Comparison of ENCODE assay signal across 9 mouse cellular contexts in the genomic region with DNA sequence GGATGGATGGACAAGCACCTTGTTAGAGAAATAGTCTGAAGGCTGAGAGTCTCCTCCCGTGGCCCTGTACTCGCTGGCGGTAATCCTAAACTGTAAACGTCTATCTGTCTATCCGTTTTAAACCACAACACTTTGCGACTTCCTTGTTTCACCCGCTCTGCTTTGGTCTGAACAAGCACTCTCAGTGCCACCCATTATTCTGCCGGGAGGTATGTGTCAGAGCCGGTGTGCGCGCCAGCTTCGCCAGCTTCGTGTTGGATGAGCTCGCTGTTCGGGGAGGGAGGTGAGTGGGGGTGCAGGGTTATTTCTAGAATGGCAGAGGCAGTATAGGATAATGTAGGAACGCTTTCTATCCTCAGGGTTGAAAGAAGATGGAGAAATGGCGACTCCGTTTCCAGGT. TPM values are rescaled to one million over a fixed set of nuclear protein-coding genes. Genes with fewer than 3 reads are reported as not detected.
DNase-seq lines count a peak whose midpoint lies in the region; ATAC-seq and TF ChIP-seq lines count a peak whose summit lies in the region.
"Had no signal": no experiment of that assay in that cellular context is flagged by ENCODE, and none has a peak within 500 bp of the region (broad histone marks: within the 10 kb centered on the region; RNA-seq: fewer than 3 reads in every experiment).

No protein-coding gene starts in this region.

- no peaks in the 10 kb centered on the region for H3K9me3 ChIP-seq in hindbrain, embryonic 11.5 days (ENCODE audit: control insufficient read depth, low read length)
- H3K9me3 ChIP-seq in hindbrain, postnatal 0 days (ENCODE audit: low read length): no peaks in the 10 kb centered on the region
- no peaks in the 10 kb centered on the region for H3K9me3 ChIP-seq in forebrain, embryonic 16.5 days (ENCODE audit: control insufficient read depth, low read length)
- no peaks in the 10 kb centered on the region for H3K9me3 ChIP-seq in intestine, postnatal 0 days (ENCODE audit: control insufficient read depth)
- H3K9me3 ChIP-seq: liver, embryonic 15.5 days had no signal

- H3ac ChIP-seq in myocyte (ENCODE audit: control insufficient read depth, insufficient read length): no peak overlapping the region

- 93% methylated on average over 18 of the region's 18 CpGs for WGBS in hindbrain, embryonic 11.5 days
- 80% methylated on average over 18 of the region's 18 CpGs for WGBS in hindbrain, postnatal 0 days
- 48% methylated on average over 18 of the region's 18 CpGs for WGBS in forebrain, embryonic 16.5 days
- WGBS in intestine, postnatal 0 days: 82% methylated on average over 18 of the region's 18 CpGs

- H3K36me3 ChIP-seq in hindbrain, embryonic 11.5 days (ENCODE audit: control insufficient read depth, insufficient read depth, low read length): no peaks in the 10 kb centered on the region
- no peaks in the 10 kb centered on the region for H3K36me3 ChIP-seq in hindbrain, postnatal 0 days (ENCODE audit: insufficient read depth, low read length)
- H3K36me3 ChIP-seq in forebrain, embryonic 16.5 days (ENCODE audit: control insufficient read depth, insufficient read depth): no peaks in the 10 kb centered on the region
- no peaks in the 10 kb centered on the region for H3K36me3 ChIP-seq in myocyte (ENCODE audit: control insufficient read depth, insufficient read depth)
- no peaks in the 10 kb centered on the region for H3K36me3 ChIP-seq in intestine, postnatal 0 days (ENCODE audit: control insufficient read depth, insufficient read depth)
- H3K36me3 ChIP-seq: liver, embryonic 15.5 days had no signal

- 0 out of 2 replicates have a peak, but pooled peaks cover 2% of the 10 kb centered on the region for H3K4me1 ChIP-seq in hindbrain, embryonic 11.5 days (replicated peaks; ENCODE audit: control insufficient read depth, insufficient read depth, low read length)
- no peaks in the 10 kb centered on the region for H3K4me1 ChIP-seq in hindbrain, postnatal 0 days (ENCODE audit: insufficient read depth, low read length)
- peaks cover 39% of the 10 kb centered on the region for H3K4me1 ChIP-seq in forebrain, embryonic 16.5 days (replicated peaks; ENCODE audit: control insufficient read depth, insufficient read depth, low read length)
- no peaks in the 10 kb centered on the region for H3K4me1 ChIP-seq in intestine, postnatal 0 days (replicated peaks; ENCODE audit: control insufficient read depth, insufficient read depth, low read length)
- H3K4me1 ChIP-seq: liver, embryonic 15.5 days had no signal

- peak; percentile 31; the same call in 1 of the 2 replicates for ATAC-seq in hindbrain, embryonic 11.5 days (ENCODE audit: low FRiP score)
- no peak for ATAC-seq in hindbrain, postnatal 0 days
- ATAC-seq in CD4-positive, CD25-positive, alpha-beta regulatory T cell, adult 4 months: peak; percentile 63
- peak; percentile 21 for ATAC-seq in forebrain, embryonic 16.5 days
- ATAC-seq in intestine, postnatal 0 days: no peak

- no peak overlapping the region for H3K4me3 ChIP-seq in hindbrain, embryonic 11.5 days (ENCODE audit: low read depth, low read length)
- no peak overlapping the region for H3K4me3 ChIP-seq in hindbrain, postnatal 0 days (ENCODE audit: low read length)
- no peak overlapping the region for H3K4me3 ChIP-seq in forebrain, embryonic 16.5 days (replicated peaks; ENCODE audit: low read length)
- H3K4me3 ChIP-seq in myocyte: no peak overlapping the region
- H3K4me3 ChIP-seq in intestine, postnatal 0 days (ENCODE audit: low read depth, low read length): no peak overlapping the region
- H3K4me3 ChIP-seq: liver, embryonic 15.5 days had no signal

- TF ChIP-seq POLR2A in myocyte (IDR thresholded peaks at IDR 0.05; ENCODE audit: insufficient read length, low read depth): no peak

- no peaks in the 10 kb centered on the region for H3K79me2 ChIP-seq in myocyte (ENCODE audit: control insufficient read depth, insufficient read depth)

- no peak overlapping the region for H3K4me2 ChIP-seq in hindbrain, embryonic 11.5 days (replicated peaks; ENCODE audit: low read depth, low read length)
- H3K4me2 ChIP-seq in hindbrain, postnatal 0 days (ENCODE audit: low read depth, low read length): no peak overlapping the region
- H3K4me2 ChIP-seq in forebrain, embryonic 16.5 days (ENCODE audit: low read length): no peak overlapping the region
- H3K4me2 ChIP-seq in myocyte (ENCODE audit: low read depth): peak overlapping the region; percentile 58
- H3K4me2 ChIP-seq in intestine, postnatal 0 days (replicated peaks; ENCODE audit: low read depth): no peak overlapping the region
- H3K4me2 ChIP-seq: liver, embryonic 15.5 days had no signal

- H3K27ac ChIP-seq in hindbrain, embryonic 11.5 days (ENCODE audit: low read depth, low read length): no peak overlapping the region
- H3K27ac ChIP-seq in hindbrain, postnatal 0 days: no peak overlapping the region
- H3K27ac ChIP-seq in forebrain, embryonic 16.5 days (ENCODE audit: low read length): peak overlapping the region; percentile 86
- no peak overlapping the region for H3K27ac ChIP-seq in intestine, postnatal 0 days (ENCODE audit: low read depth, low read length)
- H3K27ac ChIP-seq: liver, embryonic 15.5 days had no signal

- no peak overlapping the region for H3K9ac ChIP-seq in hindbrain, embryonic 11.5 days (ENCODE audit: low read depth, low read length)
- no peak overlapping the region for H3K9ac ChIP-seq in hindbrain, postnatal 0 days (replicated peaks; ENCODE audit: low read length)
- H3K9ac ChIP-seq in forebrain, embryonic 16.5 days (replicated peaks; ENCODE audit: low read depth, low read length): no peak overlapping the region
- no peak overlapping the region for H3K9ac ChIP-seq in intestine, postnatal 0 days (ENCODE audit: low read depth, low read length)
- H3K9ac ChIP-seq: liver, embryonic 15.5 days had no signal

- TF ChIP-seq CTCF in hindbrain, postnatal 0 days (IDR thresholded peaks at IDR 0.05; ENCODE audit: low read depth): no peak
- TF ChIP-seq CTCF in intestine, postnatal 0 days (IDR thresholded peaks at IDR 0.05; ENCODE audit: low read depth): no peak

- no peaks in the 10 kb centered on the region for H3K27me3 ChIP-seq in hindbrain, embryonic 11.5 days (ENCODE audit: control insufficient read depth, insufficient read depth, low read length)
- no peaks in the 10 kb centered on the region for H3K27me3 ChIP-seq in hindbrain, postnatal 0 days (ENCODE audit: insufficient read depth, low read length)
- H3K27me3 ChIP-seq in forebrain, embryonic 16.5 days (replicated peaks; ENCODE audit: control insufficient read depth, insufficient read depth, low read length): no peaks in the 10 kb centered on the region
- no peaks in the 10 kb centered on the region for H3K27me3 ChIP-seq in myocyte (ENCODE audit: control insufficient read depth, insufficient read depth, insufficient read length)
- H3K27me3 ChIP-seq in intestine, postnatal 0 days (replicated peaks; ENCODE audit: control insufficient read depth, insufficient read depth, low read length): no peaks in the 10 kb centered on the region
- H3K27me3 ChIP-seq: liver, embryonic 15.5 days had no signal

- DNase-seq in hindbrain, embryonic 11.5 days (ENCODE audit: low spot score): no peak
- no peak for DNase-seq in hindbrain, postnatal 0 days (ENCODE audit: low spot score)
- DNase-seq in gastrocnemius, postnatal 10 days: no peak
- DNase-seq in heart, postnatal 4 days: no peak

TF ChIP-seq in myocyte, 11 proteins besides CTCF, POLR2A, EP300 and RAD21:
- TF ChIP-seq MYOD1 (IDR thresholded peaks at IDR 0.05; ENCODE audit: control insufficient read depth in 1 of 3, insufficient read length in 2 of 3, low read depth in 2 of 3): no peak
- TF ChIP-seq TCF12 (IDR thresholded peaks at IDR 0.05; ENCODE audit: insufficient read depth, poor library complexity, severe bottlenecking): no peak
- TF ChIP-seq USF1 (IDR thresholded peaks at IDR 0.05; ENCODE audit: low read depth): no peak
- TF ChIP-seq TCF3 (IDR thresholded peaks at IDR 0.05; ENCODE audit: insufficient read length, low read depth): no peak
- no peak for TF ChIP-seq MYOG (IDR thresholded peaks at IDR 0.05; ENCODE audit: control insufficient read depth in 1 of 3, insufficient read depth in 1 of 3, insufficient read length in 2 of 3, low read depth in 2 of 3)
- TF ChIP-seq SRF (IDR thresholded peaks at IDR 0.05; ENCODE audit: control insufficient read depth, insufficient read length, low read depth): no peak
- TF ChIP-seq CEBPB (IDR thresholded peaks at IDR 0.05; ENCODE audit: insufficient read depth, poor library complexity, severe bottlenecking): no peak
- no peak for TF ChIP-seq E2F4 (IDR thresholded peaks at IDR 0.05; ENCODE audit: insufficient read depth)
- TF ChIP-seq REST (IDR thresholded peaks at IDR 0.05; ENCODE audit: insufficient read depth, insufficient read length): no peak
- no peak for TF ChIP-seq MAX (IDR thresholded peaks at IDR 0.05; ENCODE audit: low read depth)
- no peak for TF ChIP-seq POLR2AphosphoS2 (IDR thresholded peaks at IDR 0.05; ENCODE audit: insufficient read length, low read depth)

RNA-seq across cellular contexts. Expression of a gene that starts 48.0 kb away (rescaled TPM):
- 27.8 and 28.2 TPM in 2 replicates for polyA plus RNA-seq in hindbrain, embryonic 11.5 days (2014; fragmentation: Nextera tagmentation; extraction: Ambion mirVana)
- 8.6 and 11.4 TPM in 2 replicates for total RNA-seq in hindbrain, postnatal 0 days (2014; rRNA removed)
- 14.8 and 17.5 TPM in 2 replicates for polyA plus RNA-seq in hindbrain, postnatal 0 days (2015; fragmentation: Nextera tagmentation; extraction: Ambion mirVana)
- 10 to 100 TPM; 20.3 to 25.4 TPM for polyA plus RNA-seq in CD4-positive, CD25-positive, alpha-beta regulatory T cell, adult 4 months (2017; shearing (Covaris generic))
- polyA plus RNA-seq in forebrain, embryonic 16.5 days (2015; fragmentation: Nextera tagmentation; extraction: Ambion mirVana): 23.6 and 29.2 TPM in 2 replicates
- 13.0 TPM for polyA plus RNA-seq in myocyte (2012; fragmentation: generic; extraction: Trizol)
- 1 to 10 TPM; 7.0 to 8.5 TPM for total RNA-seq in gastrocnemius, postnatal 10 days (2021)
- 10 to 100 TPM; 13.2 to 14.5 TPM for total RNA-seq in heart, postnatal 4 days (2021)
- polyA plus RNA-seq in intestine, postnatal 0 days (2015; fragmentation: Nextera tagmentation; extraction: Ambion mirVana): 30.1 and 36.3 TPM in 2 replicates

Comparison
In these comparisons a context has a peak if more than half of its experiments do, and no peak if none do; other contexts are left out.
1. ATAC-seq: peak in hindbrain, embryonic 11.5 days (single experiment), CD4-positive, CD25-positive, alpha-beta regulatory T cell, adult 4 months (single experiment) and forebrain, embryonic 16.5 days (single experiment); none in hindbrain, postnatal 0 days (single experiment) and intestine, postnatal 0 days (single experiment).